Mouse (Mus musculus) right cerebral cortex, postnatal 14 days (tissue): Measurements from ENCODE around the gene Qtrt1.
A peak's percentile ranks its signal among the peaks of the same experiment; 100 is the strongest.

Experiments used
- DNase-seq: peaks from one replicate; pipeline ENCODE4 v3.0.0; 2022

Qtrt1 gene

GRCm38 (mm10) chr9:21411669-21412550 is at the start of gene Qtrt1:
TSS of gene Qtrt1 (plus strand) at chr9:21411837.
- DNase-seq, result peak; percentile 83

- DNase-seq, result peak; percentile 71
Observed at GRCm38 (mm10) chr9:21366541-21367220, 45.0 kb upstream of the Qtrt1 start.

DNA sequence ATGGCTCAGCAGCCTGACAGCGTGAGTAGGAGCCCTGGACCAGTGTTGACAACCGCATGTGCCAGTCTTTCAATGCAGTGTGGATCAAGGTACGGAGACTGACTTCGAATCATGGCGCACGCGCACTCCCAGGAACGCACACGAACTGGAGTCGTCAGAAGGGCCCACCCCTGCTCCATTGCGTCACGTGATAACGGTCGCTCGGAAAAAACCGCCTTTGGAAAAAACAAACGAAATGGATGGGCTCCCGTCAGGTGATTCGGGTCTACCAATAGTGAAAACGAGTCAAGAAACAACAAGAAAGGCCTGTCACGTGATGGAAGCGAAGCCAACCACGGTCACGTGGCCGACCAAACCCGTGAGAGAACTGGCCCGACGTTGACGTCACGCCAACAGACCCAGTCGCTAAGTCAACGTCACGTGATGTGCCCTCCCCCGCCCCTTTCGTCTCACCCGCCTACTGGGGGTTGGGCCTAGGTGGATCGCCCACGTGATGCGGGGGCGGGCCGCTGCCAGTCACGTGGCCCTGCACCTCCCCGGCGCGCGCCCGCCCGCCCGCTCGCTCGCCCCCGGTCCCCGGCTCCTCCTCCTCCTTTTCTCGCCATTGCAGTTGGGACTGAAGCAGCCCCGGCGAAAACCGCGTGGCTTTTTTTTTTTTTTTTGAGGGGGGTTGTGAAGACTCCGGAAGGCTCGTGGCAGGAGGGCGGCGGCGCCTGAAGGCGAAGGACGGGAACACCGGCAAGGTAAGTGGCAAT is 44.1 kb upstream of the Qtrt1 start, which contains the start of gene Ilf3:
Gene Ilf3, plus strand, starts transcription at position 515 of the 755 bp plus-strand sequence.
- DNase-seq, result peak; percentile 100

GRCm38 (mm10) chr9:21368131-21368584 is 43.5 kb upstream of the Qtrt1 start:
- peak; percentile 73 for DNase-seq

DNA sequence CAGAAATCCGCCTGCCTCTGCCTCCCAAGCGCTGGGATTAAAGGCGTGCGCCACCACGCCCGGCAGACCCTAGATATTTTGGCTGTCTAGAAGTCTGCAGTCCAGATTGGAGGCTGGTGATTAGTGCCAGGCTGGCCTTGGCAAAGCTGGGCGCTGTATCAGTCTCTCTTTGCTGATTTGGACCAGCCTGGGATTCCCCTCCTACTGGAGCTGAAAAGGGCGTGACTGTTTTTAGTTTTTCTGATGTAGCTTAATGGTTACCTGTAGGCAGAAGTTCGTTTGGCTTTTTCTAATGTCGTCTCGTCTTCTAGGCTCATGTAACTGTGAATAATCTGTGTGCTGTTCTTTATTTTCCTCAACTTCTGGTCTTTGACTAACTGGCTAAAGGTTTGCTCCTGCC is 42.6 kb upstream of the Qtrt1 start:
- no peak for DNase-seq

- DNase-seq, result no peak
Observed at GRCm38 (mm10) chr9:21370876-21371275, 40.8 kb upstream of the Qtrt1 start.

DNA sequence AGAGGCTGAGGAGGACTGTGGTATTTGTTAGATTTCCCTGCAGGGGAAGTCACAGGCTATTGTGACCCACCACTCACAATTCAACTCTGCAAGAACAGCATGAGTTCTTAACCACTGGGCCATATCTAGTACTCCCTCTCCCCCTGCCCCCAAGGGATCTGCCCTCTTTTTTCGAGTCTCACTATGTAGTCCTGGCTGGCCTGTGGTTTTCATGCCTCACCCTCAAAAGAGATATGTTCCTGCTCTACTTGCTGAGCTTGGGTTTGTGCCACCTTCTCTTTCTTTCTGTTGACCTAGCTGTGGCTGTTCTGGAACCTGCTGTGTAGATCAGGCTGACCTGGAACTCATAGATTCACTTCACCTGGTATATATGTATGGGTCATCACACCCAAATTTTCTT is 39.1 kb upstream of the Qtrt1 start:
- no peak for DNase-seq

GRCm38 (mm10) chr9:21379195-21379594 is 32.4 kb upstream of the Qtrt1 start:
- DNase-seq, result no peak

- no peak for DNase-seq
Observed at GRCm38 (mm10) chr9:21380868-21381267, 30.8 kb upstream of the Qtrt1 start.

- DNase-seq, result no peak
Observed at GRCm38 (mm10) chr9:21383966-21384365, 27.7 kb upstream of the Qtrt1 start.

- no peak for DNase-seq
Observed at GRCm38 (mm10) chr9:21392646-21393175, 18.9 kb upstream of the Qtrt1 start.

- DNase-seq, result no peak
Observed at GRCm38 (mm10) chr9:21395692-21396091, 15.9 kb upstream of the Qtrt1 start.

DNA sequence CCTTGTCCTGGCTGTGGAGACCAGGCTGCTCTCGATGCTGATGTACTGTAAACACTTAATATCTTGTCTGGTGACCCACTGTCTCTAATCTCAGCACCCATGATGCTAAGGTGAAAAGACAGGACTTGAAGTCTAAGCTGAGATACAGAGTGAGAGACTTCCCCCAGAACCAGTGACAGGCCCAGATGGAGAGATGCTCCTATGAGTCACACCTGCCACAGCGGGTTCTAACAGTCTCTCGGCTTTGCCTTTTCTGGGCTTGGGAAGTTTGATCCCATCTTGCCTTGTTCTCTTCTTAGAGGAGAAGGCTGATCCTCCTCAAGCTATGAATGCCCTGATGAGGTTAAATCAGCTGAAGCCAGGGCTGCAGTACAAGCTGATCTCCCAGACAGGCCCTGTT is 14.5 kb upstream of the Qtrt1 start:
- no peak for DNase-seq

DNA sequence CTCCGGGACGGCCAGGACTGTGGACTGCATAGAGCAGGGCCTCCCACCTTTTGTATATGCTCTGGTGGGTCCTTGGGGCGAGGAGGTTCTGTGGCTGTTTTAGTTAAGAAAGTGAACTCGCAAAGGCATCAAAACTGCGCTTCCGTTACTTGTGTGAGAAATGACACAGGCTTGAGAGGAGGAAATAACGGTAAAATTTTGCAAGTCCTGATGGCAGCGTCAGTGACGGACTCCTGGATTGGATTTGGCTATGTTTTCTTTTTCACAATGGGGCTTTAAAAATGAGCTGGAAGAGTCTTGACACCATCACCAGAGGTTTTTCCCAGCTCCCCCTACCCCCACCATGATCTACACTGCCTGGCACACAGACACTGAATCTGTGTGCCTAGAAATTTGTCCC is 10.6 kb upstream of the Qtrt1 start:
- no peak for DNase-seq

DNA sequence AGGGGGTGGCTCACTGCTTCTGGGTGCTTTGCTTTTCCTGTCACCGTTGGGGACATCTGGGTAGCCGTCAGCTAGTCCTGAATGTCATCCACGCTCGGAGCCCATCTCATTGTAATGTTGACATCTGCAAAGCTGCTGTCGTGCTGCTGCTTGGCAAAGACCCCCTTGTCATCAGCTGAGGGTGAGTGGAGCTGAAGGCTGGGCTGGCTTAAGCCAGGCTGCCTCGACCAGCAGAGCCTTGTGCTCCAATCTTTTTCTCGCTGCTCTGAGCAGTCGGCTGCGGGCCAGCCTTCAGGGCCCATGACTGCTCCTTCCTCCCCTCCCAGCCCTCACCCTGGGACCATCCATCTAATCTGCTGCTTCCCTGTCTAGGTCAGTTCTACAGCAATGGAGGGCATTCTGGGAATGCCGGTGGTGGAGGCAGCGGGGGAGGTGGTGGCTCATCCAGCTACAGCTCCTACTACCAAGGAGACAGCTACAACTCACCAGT is 8.8 kb upstream of the Qtrt1 start:
- DNase-seq, result no peak

DNA sequence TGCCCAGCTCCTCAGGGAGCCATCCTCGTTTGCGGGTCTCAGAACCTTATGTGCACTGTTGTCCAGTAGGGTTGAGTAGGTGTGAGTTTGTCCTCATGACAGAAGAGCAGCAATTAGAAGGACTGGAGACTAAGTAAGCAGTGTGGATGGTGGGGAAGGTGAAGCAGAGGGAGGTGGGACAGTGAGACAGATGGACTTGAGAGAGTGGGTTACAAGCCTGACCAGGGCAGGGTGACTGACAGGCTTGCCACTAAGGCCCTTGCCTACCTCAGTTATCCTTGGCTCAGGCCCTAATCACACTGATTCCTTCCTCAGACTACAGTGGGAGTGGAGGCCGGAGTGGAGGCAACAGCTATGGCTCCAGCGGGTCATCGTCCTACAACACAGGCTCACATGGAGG is 7.9 kb upstream of the Qtrt1 start:
- DNase-seq, result no peak

GRCm38 (mm10) chr9:21405525-21405924 is 6.1 kb upstream of the Qtrt1 start:
- DNase-seq, result no peak

DNA sequence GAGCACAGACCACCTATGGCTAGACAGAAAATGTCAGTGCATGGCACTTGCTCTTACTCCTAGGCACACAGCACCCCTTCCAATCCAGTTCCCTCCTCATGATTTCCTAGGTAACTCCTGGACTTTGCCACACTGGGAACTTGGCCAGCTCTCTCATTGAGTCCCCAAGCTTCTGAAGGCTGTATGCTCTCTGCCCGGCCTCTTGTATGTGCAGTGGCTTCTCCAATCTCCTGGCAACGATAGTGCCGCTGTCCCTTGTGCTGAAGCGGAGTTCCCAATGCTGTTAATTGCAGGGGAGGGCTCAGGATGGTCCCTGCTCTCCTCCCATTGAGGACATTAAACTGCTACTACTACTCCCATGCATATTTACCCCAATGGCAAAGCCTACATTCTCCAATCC is 3.7 kb upstream of the Qtrt1 start:
- DNase-seq, result peak; percentile 29

GRCm38 (mm10) chr9:21408624-21409023 is 3.0 kb upstream of the Qtrt1 start:
- DNase-seq, result no peak

- peak; percentile 84 for DNase-seq
Observed at GRCm38 (mm10) chr9:21409592-21410317, 1.9 kb upstream of the Qtrt1 start.

DNA sequence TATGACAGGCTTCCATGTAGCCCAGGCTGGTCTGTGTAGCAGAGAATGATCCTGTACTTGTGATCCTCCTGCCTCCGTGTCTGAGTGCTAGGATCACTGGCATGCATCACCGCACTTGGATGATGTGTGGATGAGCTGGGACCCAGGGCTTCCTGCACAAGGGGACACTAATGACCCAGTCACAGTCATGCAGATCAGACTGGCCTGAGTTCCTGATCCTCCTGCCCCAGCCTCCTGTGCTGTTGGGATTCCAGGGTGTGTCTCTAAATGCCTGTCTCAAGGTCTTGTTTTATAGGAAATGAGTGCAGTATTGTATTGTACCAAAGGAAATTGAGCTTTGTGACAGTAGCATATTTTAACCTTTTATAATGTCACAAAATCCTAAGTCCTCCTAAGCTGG is 6.2 kb downstream of the Qtrt1 start:
- no peak for DNase-seq

DNA sequence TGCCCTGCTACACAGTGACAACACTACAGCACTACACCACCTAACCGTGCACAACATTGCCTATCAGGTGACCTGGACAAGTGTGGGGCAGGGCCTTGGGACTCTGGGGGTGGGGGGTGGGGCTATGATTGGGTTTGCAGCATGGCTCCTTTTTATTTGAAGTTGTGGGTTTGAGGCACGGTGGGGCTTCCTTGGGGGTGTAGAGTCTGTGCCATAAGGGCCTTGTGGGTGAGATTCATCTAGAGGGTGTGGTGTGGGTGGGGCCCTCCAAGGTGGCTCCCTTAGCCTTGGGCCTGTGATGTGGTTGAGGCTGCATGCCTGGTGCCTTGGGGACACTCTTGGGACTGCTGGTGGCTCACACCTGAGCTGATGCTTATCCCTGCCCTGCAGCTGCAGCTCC is 8.0 kb downstream of the Qtrt1 start:
- DNase-seq, result no peak
